Mouse (Mus musculus): ENCODE measurements at regions not wholly inside any gene's neighbourhood (a gene's known extent, or its start where the extent isn't known, plus 50 kb on each side); places are given as distances from the start of the nearest gene placed in this dataset.

GRCm38 (mm10) chr14:61757086-61757822 is 150.0 kb downstream of the Kcnrg start:
- Histone ChIP-seq H3K4me1 (ENCODE audit: control insufficient read depth in 1 of 2, insufficient read depth in 2 of 2) (peaks cover 3 to 12% of the 10 kb centered on the region in 2 experiments; a peak in 3 of 4 replicates), H3K79me2 (replicated peaks; ENCODE audit: control insufficient read depth, extremely low read depth, insufficient read depth, poor library complexity, severe bottlenecking) (no peaks in the 10 kb centered on the region), H3K9me3 (replicated peaks; ENCODE audit: low read length) (no peaks in the 10 kb centered on the region), H3K36me3 (replicated peaks in 1 of 2; ENCODE audit: control insufficient read depth in 1 of 2, insufficient read depth in 1 of 2, low read length in 1 of 2) (no peaks in the 10 kb centered on the region), H3K27me3 (replicated peaks) (no peaks in the 10 kb centered on the region), H3K9ac (ENCODE audit: insufficient read depth, low read depth) (no peak overlapping the region), H3K4me2 (ENCODE audit: insufficient read depth, low read depth, poor library complexity, severe bottlenecking) (peak overlapping the region; percentile 39; the same call in 1 of the 2 replicates), H3K4me3 (replicated peaks in 1 of 3; ENCODE audit: low read depth in 2 of 3, low read length in 2 of 3, poor library complexity in 1 of 3) (no peak overlapping the region), H3K27ac (ENCODE audit: insufficient read depth, low read depth) (no peak overlapping the region)
- DNase-seq (ENCODE audit: extremely low read depth) = peak; percentile 10
- no peak for TF ChIP-seq POLR2A (IDR thresholded peaks at IDR 0.05; ENCODE audit: low read depth, low read length)
- peak; percentile 55; the same call in 1 of the 2 replicates for TF ChIP-seq MYC (IDR thresholded peaks at IDR 0.05; ENCODE audit: low read depth, low read length)
- TF ChIP-seq BHLHE40 (IDR thresholded peaks at IDR 0.05; ENCODE audit: low read depth, low read length) = peak; percentile 81
- no peak for TF ChIP-seq TBP (conservative IDR thresholded peaks at IDR 0.05; ENCODE audit: low read depth, low read length)
- peak; percentile 22; the same call in 1 of the 2 replicates for TF ChIP-seq MXI1 (IDR thresholded peaks at IDR 0.05; ENCODE audit: low read depth, low read length)
- TF ChIP-seq CHD2 (IDR thresholded peaks at IDR 0.05; ENCODE audit: low read length) = no peak
- TF ChIP-seq NELFE (IDR thresholded peaks at IDR 0.05; ENCODE audit: low read depth, low read length) = no peak
- TF ChIP-seq MAX (IDR thresholded peaks at IDR 0.05; ENCODE audit: low read length) = peak; percentile 59; the same call in 1 of the 2 replicates
- no peak for TF ChIP-seq MEF2A (IDR thresholded peaks at IDR 0.05; ENCODE audit: borderline replicate concordance, low read depth, low read length)
- dilution Hi-C loops (cut with MboI; ENCODE audit: extremely low pct_ligation_motif_present, extremely low pct_unique_long_range_greater_than_20kb, low sequenced_read_pairs) = no loop called here
- in situ Hi-C loops (cut with MboI; ENCODE audit: low pct_ligation_motif_present, low pct_unique_long_range_greater_than_20kb, low sequenced_read_pairs) = no loop called here

- Histone ChIP-seq H3K27me3 (replicated peaks) (no peaks in the 10 kb centered on the region), H3K9ac (ENCODE audit: insufficient read depth, low read depth) (no peak overlapping the region), H3K36me3 (replicated peaks in 1 of 2; ENCODE audit: control insufficient read depth in 1 of 2, insufficient read depth in 1 of 2, low read length in 1 of 2) (no peaks in the 10 kb centered on the region), H3K79me2 (replicated peaks; ENCODE audit: control insufficient read depth, extremely low read depth, insufficient read depth, poor library complexity, severe bottlenecking) (no peaks in the 10 kb centered on the region), H3K9me3 (replicated peaks; ENCODE audit: low read length) (no peaks in the 10 kb centered on the region), H3K4me3 (replicated peaks in 1 of 3; ENCODE audit: low read depth in 2 of 3, low read length in 2 of 3, poor library complexity in 1 of 3) (no peak overlapping the region), H3K4me2 (ENCODE audit: insufficient read depth, low read depth, poor library complexity, severe bottlenecking) (peak overlapping the region; percentile 39; the same call in 1 of the 2 replicates), H3K27ac (ENCODE audit: insufficient read depth, low read depth) (no peak overlapping the region), H3K4me1 (ENCODE audit: control insufficient read depth in 1 of 2, insufficient read depth in 2 of 2) (peaks cover 3 to 12% of the 10 kb centered on the region in 2 experiments; a peak in 3 of 4 replicates)
- DNase-seq (ENCODE audit: extremely low read depth) = no peak
- TF ChIP-seq MYC (IDR thresholded peaks at IDR 0.05; ENCODE audit: low read depth, low read length) = no peak
- no peak for TF ChIP-seq UBTF (IDR thresholded peaks at IDR 0.05; ENCODE audit: low read depth, low read length)
- no peak for TF ChIP-seq MXI1 (IDR thresholded peaks at IDR 0.05; ENCODE audit: low read depth, low read length)
- TF ChIP-seq RAD21 (IDR thresholded peaks at IDR 0.05; ENCODE audit: low read depth, low read length) = no peak
- TF ChIP-seq ZC3H11A (IDR thresholded peaks at IDR 0.05; ENCODE audit: low read depth, low read length) = no peak
- TF ChIP-seq NELFE (IDR thresholded peaks at IDR 0.05; ENCODE audit: low read depth, low read length) = no peak
- TF ChIP-seq USF1 (IDR thresholded peaks at IDR 0.05; ENCODE audit: low read depth, low read length) = no peak
- no peak for TF ChIP-seq USF2 (conservative IDR thresholded peaks at IDR 0.05; ENCODE audit: low read depth, low read length)
- TF ChIP-seq PAX5 (IDR thresholded peaks at IDR 0.05; ENCODE audit: low read length) = no peak
- no peak for TF ChIP-seq GABPA (IDR thresholded peaks at IDR 0.05; ENCODE audit: insufficient replicate concordance, low read depth, low read length)
- no peak for TF ChIP-seq MAZ (IDR thresholded peaks at IDR 0.05; ENCODE audit: low read depth, low read length)
- TF ChIP-seq MEF2A (IDR thresholded peaks at IDR 0.05; ENCODE audit: borderline replicate concordance, low read depth, low read length) = no peak
- no peak for TF ChIP-seq MAX (IDR thresholded peaks at IDR 0.05; ENCODE audit: low read length)
- TF ChIP-seq ELF1 (IDR thresholded peaks at IDR 0.05; ENCODE audit: low read depth, low read length) = no peak
- TF ChIP-seq JUN (IDR thresholded peaks at IDR 0.05; ENCODE audit: insufficient read depth, low read depth, low read length) = no peak
- TF ChIP-seq IRF4 (IDR thresholded peaks at IDR 0.05; ENCODE audit: low read depth, low read length) = no peak
- no peak for TF ChIP-seq ETS1 (conservative IDR thresholded peaks at IDR 0.05; ENCODE audit: low read depth, low read length)
- in situ Hi-C loops (cut with MboI; ENCODE audit: low pct_ligation_motif_present, low pct_unique_long_range_greater_than_20kb, low sequenced_read_pairs) = no loop called here
- dilution Hi-C loops (cut with MboI; ENCODE audit: extremely low pct_ligation_motif_present, extremely low pct_unique_long_range_greater_than_20kb, low sequenced_read_pairs) = no loop called here
These were observed 150.5 kb downstream of the Kcnrg start for GRCm38 (mm10) chr14:61757823-61758175.

Data from CH12.LX (cell line).